Mouse (Mus musculus) fat pad, adult 2 months (tissue): ENCODE data around the gene Rad9b.
A peak's percentile ranks its signal among the peaks of the same experiment; 100 is the strongest.
"Not testable (repeated sequence)": the region's sequence is repeated elsewhere in the genome, so short reads cannot be mapped to it uniquely, and the experiment has no call there.

Source experiments
- DNase-seq: peaks from one replicate; pipeline ENCODE4 v3.0.0-alpha.2; 2011; ENCODE audit warnings: low read depth, low spot score; ENCODE audit errors: extremely low read depth

Gene Rad9b

DNA sequence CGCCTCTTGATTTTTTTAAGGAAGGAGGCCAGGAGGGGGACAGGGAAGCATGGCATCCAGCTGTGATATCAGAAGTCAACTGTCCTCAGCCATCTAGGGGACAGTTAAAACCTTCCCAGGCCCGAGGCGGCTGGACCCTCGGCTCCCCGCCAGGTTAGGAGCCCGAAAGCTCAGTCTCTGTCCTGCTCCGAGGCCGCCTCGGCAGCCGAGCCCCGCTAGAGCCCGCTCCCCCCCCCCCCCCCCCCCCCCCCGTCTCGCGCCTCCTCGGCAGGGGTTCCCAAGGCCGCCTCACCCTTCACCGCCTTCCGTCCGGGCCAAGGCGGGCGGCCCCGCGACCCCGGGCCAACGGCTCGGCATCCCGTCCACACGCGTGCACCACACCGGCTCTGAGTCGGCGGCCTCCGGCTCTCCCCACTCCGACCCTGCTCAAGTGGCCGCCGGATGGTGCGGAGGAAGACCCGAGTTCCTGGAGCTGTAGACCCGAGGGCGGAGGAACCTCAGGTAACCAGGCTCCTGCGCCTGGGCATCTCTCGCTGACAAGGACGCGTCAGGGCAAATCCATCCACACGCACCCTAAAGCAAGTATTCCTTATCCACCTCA lies 17.7 kb upstream of the Rad9b start, which contains the start of gene Gpn3:
Gene Gpn3 (plus strand): TSS at position 286 of the 601 bp plus-strand sequence.
- no peak for DNase-seq

DNA sequence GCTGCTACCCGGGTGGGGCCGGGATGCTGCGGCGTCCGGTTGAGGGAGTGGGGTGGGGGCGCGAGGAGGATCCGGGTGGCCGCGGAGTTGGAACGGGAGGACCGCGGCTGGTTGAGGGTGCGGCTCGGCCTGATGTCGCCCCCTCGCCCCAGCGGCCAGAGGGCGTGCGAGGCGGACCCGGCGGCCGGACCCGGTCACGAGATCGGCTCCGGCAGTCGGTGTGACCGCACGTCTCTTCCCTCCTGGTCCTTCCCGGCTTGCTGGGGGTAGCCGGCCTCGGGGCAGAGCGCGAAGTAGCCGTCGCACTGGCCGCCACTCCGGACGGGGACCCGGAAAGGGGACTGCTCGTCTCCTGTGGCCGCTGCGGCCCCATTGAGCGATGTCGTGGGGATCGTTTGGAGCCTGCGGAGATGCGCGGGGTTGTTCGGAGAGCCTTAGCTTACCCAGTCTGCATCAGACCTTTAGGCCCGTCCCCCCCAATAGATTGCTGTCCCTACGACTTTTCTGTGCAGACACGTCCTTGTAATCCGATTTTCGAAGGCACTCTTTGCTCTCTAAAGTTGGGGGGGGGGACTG lies 547 bp upstream of the Rad9b start:
- no peak for DNase-seq

DNA sequence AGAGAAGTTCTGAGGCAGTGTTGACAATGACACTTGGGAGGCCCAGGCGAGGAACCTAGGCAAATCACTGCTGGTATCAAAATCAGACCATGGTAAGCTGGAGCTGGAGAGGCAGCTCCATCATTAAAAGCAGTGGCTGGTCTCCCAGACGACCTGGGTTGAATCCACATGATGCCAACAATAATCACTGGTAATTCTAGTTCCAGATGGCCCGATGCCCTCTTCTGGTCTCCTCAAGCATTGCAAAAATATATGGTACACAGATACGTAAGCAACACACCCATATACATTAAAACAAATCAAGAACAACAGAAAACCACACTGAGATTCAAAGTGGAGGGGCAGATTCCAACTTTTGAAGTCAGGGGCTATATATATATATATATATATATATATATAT lies 8.3 kb downstream of the Rad9b start:
- DNase-seq = no peak

DNA sequence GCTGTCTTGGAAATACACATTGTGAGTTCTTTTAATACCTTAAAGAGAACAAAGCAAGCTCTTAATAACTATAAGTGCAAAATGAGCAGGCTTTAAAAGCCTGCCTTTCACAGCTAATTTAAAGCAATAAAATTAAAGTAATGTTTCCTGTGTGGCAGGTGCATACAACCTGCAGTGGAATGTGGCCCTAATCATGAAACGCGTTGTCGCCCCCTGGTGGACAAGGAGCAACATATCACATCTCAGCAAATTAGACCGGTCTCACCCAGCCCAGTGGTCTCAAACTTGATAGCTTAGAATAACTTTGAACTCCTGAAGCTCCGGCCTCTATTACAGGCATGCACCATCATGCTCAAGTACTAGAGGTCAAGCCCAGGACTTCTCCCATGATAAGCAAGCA lies 9.8 kb downstream of the Rad9b start:
- DNase-seq = no peak

DNA sequence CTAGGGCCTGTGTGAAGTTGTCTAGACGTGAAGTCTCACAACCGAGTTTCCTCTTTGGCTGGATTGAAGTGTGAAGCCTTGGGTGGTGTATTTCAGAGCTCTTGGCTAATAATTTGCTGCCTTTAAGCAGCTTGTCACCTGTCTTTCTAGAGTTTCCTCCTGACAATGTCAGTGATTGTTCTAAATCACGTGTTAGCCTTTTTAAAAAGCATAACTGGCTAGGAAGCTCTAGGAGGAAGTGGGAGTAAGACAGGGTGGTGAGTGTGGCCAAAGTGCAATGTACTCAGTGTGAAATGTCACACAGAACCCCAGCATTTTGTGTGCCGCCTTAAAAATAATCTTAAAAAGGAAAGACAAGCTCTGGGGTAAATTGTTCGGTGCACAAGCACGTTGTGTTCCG lies 10.3 kb downstream of the Rad9b start:
- no peak for DNase-seq

DNA sequence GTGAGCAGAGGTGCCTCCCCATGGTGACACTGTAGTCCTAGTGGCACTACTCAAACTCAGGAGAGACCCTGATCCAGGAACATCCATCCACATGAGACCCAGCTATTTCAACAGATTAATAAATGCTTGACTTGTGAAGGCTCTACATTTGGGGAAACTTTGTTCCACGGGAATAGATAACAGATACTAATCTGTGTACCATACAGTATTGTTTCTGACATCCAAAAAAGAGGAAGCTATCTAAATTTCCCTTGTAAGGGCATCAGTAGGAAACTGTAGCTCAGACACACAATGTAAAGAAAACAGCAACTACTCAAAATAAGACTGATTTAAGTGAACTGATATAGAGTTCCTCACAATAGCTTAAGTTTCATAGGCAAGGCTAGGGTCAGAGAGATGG lies 11.2 kb downstream of the Rad9b start:
- DNase-seq = no peak

DNA sequence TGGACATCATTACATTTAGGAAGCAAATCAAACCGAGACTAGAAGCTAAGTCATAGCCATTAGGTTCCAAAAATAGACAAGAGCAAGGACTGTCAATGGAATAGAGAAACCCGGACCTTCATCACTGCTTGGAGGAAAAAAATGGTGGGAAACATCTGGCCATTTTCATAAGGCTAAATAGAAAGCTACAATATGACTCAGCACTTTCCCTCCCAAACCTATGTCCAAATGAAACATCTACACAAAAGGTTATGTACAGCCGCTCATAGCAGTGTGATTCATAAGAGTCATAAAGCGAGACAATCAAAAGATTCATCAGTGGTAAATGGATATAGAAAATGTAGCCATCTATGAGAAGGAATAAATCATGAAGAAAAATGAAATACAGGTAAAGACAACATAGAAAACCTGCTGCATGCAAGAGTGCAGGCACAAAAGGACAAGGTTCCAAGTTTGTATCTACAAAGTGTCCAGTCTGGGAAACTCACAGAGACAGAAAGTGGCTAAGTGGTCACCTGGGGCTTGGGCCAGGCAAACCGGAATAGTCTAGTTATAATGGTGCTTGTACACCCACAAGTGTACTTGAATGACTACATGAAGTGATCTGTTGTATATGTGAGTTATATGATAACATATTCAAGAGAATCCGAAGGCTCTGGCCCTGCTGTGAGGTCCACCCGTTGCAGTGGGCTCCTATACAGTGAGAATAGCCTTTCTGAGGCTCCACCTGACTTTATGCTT lies 17.3 kb downstream of the Rad9b start:
- DNase-seq = no peak

DNA sequence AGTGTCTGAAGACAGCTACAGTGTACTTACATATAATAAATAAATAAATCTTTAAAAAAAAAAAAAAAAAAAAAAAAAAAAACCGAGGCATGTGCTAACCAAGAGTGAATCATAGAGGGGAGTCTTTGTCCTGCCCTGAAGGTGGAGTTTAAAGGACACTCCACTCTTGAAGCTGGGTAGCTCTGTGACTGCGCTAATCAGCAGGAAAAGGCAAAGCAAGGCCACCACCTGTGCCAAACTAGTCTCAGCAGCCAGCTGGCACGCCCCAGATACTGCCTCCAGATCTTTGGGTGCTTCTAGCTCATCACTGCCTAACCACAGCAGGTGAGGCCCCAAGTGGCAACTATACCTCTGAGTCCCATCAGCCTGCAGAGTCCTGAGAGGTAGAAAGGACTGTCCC lies 19.4 kb downstream of the Rad9b start:
- no peak for DNase-seq

DNA sequence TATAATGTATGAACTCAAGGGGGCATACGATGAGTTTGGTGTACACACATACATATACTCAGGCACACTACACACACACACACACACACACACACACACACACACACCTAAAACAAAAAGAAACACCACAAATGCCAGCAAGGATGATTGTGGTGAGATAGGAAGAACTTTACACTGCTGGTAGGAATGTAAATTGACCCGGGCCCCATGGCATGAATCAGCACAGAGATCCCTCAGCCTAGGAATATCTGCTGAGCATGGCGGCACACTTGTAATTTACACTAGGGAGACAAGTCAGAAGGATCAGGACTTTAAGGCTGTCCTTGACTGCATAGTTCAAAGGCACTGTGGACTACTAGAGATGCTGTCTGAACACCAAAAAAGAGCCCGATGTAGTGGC lies 23.8 kb downstream of the Rad9b start:
- no peak for DNase-seq

DNA sequence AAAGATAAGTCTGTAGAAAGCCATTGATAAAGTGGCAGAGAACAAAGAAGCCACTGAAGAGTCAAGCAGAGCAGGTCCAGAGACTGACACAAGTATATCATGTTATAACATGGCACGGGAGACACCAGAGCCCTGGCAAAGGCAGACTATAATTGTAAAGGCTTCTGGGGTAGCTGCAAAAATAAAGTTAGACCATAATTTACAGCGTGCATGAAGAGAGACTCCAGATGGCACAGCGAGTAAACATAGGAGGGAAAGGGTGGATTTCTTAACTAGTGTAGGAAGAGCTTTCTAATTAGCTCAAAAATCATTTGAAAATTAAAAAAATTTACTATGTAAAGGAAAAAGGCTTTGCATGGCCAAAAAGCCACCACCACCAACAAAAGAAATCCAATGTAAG lies 26.8 kb downstream of the Rad9b start:
- DNase-seq = no peak

DNA sequence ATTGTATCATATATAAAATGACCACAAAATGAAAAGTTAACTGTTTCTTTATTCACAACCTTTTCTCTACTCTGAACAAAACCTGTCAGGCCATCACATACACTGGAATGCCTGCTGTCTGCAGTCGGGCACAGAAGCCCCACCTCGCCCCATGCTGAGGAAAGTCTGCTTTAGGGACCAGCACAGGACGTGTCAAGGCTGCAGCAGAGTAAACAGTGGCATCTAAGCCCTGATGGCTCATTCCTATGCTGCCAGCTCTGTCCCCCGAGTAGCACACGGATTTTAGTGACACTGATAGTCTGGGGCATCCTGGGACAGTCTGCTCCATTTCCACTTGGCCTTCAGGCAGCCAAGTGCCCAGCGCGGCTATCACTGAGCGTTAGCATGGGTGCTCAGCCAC lies 28.6 kb downstream of the Rad9b start:
- DNase-seq = no peak

DNA sequence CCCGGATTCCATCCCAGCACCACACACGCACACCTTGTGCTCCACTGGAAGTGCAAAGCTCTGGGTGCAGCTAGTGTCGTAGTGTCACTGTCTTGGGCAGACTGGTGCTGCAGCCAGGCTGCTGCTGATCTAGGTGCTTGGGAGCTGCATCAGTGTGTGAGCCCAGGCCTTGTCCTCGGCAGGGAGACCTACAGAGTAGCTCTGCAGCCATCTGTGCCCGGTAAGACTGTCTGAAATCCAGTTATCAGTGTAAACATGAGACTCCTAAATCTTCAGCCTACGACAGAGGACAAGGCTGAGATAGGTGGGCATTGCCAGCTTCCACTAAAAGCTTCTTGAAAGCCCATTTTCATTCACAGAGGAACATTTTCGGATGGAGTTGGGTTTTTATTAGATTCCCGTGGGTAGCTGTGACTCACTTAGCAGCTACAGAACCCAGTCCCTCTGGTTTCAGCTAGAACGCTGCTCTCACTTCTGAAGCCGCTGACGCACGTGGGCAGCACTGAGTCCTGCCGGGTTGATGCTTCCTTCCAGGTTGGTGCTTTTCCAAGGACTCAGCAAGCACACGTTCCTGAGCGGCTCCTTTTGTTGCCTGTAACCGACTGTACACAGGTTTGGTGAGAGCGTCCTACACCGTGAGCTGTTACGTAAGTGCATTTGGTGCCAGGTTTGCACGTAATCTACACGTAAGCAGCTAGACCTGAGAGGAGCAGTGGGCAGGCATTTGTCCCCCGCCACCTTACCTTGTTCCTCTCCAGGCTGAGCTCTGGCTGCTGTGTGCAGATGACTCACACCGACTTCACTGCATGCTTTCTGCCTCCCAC lies 29.2 kb downstream of the Rad9b start:
- peak; percentile 73 for DNase-seq

DNA sequence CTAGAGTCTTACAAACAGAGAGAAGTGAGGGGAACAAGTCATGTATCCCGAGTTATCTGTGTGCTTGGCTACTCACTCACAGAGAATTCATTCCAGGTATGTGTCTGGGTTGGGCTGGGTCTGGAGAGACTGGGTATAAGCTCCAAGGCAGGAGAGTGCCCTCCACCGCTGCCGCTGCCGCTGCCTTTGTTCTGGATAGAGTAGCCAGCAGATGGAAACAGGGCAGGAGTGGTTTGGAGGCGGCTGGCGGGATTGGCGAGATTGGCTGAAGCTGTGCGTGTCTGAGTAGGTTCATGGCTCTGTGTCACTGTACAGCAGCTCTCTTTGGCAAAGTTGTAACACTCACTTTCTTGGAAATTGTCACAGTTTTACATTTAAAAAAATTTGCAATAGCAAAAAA lies 30.5 kb downstream of the Rad9b start:
- DNase-seq = no peak

DNA sequence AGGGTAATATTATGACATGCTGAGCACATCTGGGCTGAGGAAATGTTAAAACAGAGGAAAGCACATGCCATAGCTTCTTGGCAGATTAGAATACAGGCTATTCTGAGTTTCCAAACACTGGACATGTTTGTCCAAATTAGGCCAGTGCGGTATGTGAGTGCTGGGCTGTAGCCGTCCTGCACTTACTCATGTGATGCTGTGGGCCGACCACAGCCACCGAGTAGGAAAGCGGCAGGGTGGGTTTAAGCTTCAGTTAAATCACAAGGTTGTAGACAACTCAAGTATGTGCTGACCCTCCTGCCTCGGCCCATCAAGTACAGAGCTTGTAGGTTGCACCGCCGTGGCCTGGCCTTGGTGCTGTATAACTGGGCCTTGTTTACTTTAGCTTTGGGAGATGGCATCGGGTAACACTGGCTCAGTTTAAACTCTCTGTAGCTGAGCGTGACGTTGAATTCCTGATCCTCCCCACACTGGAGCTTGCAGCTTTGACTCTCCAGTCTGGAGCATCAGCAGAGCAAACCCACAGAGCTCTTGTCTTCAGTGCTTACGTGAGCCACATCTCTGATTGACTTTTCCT lies 33.7 kb downstream of the Rad9b start:
- DNase-seq = no peak

DNA sequence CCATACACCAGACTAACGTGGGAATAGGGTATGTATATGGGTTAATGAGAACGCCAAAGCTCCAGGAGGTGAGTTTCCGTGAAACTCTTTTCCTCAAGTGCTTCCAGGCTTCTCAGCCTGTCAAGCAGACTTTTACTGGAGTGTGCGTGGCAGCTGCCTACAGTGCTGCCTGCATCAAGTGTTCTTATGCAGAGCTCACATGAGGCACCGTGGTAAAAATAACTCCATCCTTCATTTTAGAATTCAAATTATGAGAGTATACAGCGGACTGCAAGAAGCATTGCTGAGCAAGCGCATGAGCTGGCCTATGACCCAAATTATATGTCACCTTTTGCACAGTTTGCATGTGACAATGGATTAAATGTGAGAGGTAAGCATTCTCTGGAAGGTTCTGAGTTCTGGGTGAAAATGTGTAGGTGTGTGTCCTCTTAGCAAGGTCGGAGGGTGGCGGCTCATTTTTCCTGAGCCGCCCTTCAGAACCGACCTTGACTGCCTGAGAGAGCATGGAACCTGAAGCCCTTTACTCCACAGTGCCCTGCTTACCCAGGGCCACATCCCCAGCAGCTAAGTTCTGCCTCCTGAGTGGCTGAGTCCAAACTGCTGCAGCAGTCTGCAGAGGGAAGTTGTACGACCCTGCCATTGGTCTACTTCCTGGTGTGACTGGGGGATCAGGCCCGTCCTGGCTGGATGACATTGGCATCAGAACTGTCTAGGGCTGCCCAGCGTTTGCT lies 34.4 kb downstream of the Rad9b start:
- DNase-seq = no peak

DNA sequence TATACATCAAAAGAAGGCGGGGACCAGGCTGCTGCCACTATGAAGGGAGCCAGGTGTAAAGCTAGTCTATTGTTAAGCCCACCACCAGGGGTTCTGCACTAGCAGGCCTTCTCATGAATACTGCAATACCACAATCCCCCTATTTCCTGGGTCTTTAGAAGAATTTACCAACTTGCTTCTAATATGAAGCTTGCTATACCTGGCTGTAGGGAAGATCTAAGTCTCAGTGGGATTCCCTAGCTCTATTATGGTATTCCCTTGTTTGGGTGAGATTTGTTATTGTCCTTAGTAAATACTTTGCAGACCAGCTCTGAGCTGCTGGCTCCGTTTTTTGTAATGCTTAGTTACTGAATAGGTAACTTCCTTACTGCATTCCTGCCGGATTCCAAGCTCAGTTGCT lies 35.1 kb downstream of the Rad9b start:
- DNase-seq = not testable (repeated sequence)

DNA sequence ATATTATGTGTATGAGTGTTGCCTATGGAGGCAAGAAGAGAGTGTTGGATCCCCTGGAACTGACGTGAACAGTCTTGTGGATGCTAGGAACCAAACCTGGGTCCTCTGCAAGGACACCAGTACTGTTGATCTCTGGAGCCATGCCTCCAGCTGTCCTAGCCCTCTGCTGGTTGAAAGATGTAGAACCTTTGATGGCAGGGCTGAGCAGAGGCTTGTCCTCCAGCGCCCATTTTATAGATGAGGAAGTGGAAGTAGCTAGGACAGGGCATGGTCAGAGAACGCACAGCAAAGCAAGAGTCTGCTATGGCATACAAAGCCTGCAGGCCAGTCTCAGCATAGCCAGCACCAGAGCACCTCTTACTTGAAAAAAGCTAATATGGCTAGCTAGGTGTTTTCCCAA lies 35.9 kb downstream of the Rad9b start:
- no peak for DNase-seq

DNA sequence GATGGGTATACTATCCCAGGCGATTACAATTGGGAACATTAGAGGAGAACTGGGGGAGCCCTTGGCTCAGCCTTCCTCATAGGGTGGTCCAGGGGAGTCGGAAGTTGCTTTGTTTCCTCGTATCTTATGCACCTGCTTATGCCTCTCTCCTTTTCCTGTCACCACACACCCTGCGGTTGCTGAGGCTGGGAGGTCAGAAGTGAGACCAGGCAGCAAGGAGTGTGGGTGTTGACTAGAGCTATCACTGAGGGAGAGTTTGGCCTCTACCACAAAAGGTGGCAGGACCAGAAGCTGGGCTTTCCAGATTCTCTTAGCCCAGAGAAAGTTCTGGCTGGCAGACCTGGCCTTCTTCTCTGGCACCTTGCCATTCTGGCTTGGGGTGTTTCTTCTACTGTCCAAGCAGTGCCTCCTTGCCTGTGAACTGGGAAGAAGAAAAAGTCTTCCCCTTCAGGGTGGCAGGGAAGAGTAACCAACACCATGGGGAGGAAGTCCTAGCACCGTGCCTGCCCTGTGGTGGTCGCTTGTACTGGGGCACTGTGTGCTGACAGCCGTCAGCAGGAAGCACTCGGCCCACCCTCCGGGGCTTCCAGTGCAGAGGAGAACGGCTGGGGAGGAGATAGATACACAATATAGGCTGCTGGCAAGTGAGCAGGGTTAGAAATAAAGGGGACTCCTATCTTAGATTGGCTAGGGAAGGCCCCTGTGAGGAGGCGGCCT lies 36.5 kb downstream of the Rad9b start:
- no peak for DNase-seq

DNA sequence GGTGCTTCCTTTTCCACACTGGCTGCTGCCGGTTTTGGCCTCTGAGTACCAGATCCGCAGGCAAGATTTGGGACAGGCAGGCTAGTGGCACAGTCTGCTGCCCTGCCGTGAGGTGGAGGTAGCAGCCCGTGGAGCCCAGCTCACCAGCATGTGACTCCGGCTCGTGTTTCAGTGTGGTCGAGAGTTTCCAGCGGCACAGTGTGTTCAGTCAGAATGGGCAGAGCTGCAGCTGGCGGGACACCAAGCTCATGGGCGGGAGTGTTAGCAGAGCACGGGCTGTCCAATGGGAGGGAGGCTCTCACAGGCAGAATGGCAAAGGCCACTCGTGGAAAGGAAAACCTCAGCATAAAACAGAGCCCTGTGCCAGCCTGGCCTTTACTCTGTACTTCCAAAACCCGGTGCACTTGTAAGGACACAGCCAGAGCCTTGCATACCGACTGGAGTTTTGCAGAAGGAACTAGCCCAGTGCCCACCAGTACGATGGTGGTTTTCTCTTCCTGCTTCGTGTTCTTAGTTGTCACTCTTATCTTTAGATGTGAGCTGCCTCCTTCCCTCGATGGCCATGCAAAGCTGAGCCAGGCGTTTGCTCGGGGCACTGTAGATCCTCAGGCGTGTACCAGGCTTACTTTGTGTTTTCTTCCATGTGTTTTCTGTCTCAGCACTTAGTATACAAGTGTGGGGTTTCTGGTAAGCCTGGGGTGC lies 38.9 kb downstream of the Rad9b start:
- DNase-seq = no peak
